Mouse (Mus musculus) thymus, postnatal 4 days (tissue): Measurements from ENCODE around the gene Sbds.

Source experiments
- DNase-seq: peaks from one replicate; pipeline ENCODE4 v3.0.0; 2021

The Sbds gene

DNA sequence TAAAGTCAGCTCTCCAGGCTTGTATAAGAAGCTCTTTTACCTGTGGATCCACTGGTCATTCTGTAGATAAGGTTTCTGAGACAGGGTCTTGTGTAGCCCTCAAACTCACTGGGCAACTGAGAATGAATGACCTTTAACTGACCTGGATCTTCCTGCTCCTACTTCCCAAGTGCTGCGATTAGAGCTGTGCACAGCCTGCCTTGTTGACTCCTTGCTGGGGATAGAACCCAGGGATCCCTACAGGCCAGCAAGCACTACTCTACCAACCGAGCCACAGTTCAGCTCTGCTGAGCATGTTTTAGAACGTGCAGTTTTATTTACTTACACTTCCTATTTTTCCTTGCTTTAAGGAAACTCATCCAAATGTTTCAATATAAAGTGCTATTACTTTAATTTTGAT is 57.9 kb downstream of the Sbds start:
- DNase-seq, result no peak

DNA sequence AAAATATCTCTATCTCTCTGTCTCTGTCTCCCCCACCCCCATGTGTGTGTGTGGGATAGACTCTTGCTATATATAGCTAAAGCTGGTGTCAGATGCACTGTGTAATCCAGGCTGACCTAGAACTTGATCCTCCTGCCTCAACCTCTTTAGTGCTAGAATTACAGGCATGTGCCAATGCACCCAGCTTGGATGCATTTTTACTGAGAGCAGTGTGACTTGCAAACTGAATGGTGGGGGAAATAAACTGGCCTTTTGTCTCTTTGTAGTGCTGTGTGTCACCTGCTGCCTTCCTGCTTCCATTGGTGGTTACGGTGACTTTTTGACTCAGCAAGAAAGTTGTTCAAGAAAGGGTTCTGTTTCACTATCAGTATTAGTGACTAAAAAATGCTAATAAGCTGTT is 59.0 kb downstream of the Sbds start:
- DNase-seq, result no peak
